Mouse (Mus musculus) forebrain, embryonic 14.5 days (tissue): ENCODE results near the gene Cdca4. TPM values are rescaled to one million over a fixed set of nuclear protein-coding genes. Genes with fewer than 3 reads are reported as not detected.

Experiments used
- ATAC-seq: fragments of 200-750 bp; cut with Nextera tagmentation; 2 replicates; pipeline ENCODE4 v1.8.0; 2017; ENCODE audit warnings: mild to moderate bottlenecking, moderate library complexity
- DNase-seq: peaks from one replicate; pipeline ENCODE4 v3.0.0-alpha.2; 2015; ENCODE audit warnings: low spot score
- H3K27ac ChIP-seq: fragments of 300-500 bp; sonication (generic); 2 replicates; pipeline ENCODE4 v1.5.1; 2014; ENCODE audit warnings: low read depth, mild to moderate bottlenecking, control low read depth, low read length, moderate library complexity
- H3K27me3 ChIP-seq: fragments of 300-500 bp; sonication (generic); replicated peaks from 2 replicates; pipeline ENCODE4 v1.6.1; 2014; ENCODE audit warnings: low read length, control low read depth, mixed read lengths; ENCODE audit not compliant: control insufficient read depth, insufficient read depth
- H3K36me3 ChIP-seq: fragments of 300-500 bp; sonication (generic); 2 replicates; pipeline ENCODE4 v1.6.1; 2014; ENCODE audit warnings: low read length, control low read depth; ENCODE audit not compliant: control insufficient read depth, insufficient read depth
- H3K4me1 ChIP-seq: fragments of 300-500 bp; sonication (generic); 2 replicates; pipeline ENCODE4 v1.6.1; 2014; ENCODE audit warnings: antibody characterized with exemption, low read length, control low read depth; ENCODE audit not compliant: control insufficient read depth, insufficient read depth
- H3K4me2 ChIP-seq: fragments of 300-500 bp; sonication (generic); 2 replicates; pipeline ENCODE4 v1.6.1; 2014; ENCODE audit warnings: mild to moderate bottlenecking, control low read depth, low read length
- H3K4me3 ChIP-seq: fragments of 300-500 bp; sonication (generic); 2 replicates; pipeline ENCODE4 v1.5.1; 2014; ENCODE audit warnings: low read depth, low read length, control low read depth
- H3K9ac ChIP-seq: fragments of 300-500 bp; sonication (generic); 2 replicates; pipeline ENCODE4 v1.6.1; 2014; ENCODE audit warnings: mild to moderate bottlenecking, low read length, control low read depth, moderate library complexity
- H3K9me3 ChIP-seq: fragments of 300-500 bp; sonication (generic); replicated peaks from 2 replicates; pipeline ENCODE4 v1.6.1; 2016; ENCODE audit warnings: low read length, control low read depth, mixed read lengths; ENCODE audit not compliant: control insufficient read depth
- WGBS: fragments of 180-500 bp; shearing (Covaris S2); extraction: QIAGEN DNeasy Blood & Tissue Kit; methylation state at CpG from one replicate; pipeline ENCODE4 v1.1.7; 2014; 5-methylcytosine and 5-hydroxymethylcytosine counted together
- polyA plus RNA-seq: library from polyadenylated mRNA; unstranded; fragments of >200 nt; fragmentation: Nextera tagmentation; extraction: Ambion mirVana; gene quantifications from 2 replicates; pipeline ENCODE4 v1.2.1, GENCODE M21; 2014

Cdca4 gene
- polyA plus RNA-seq, 1 experiment from 2014 or later: 112 TPM

- peaks cover 17% of the 10 kb centered on the region for H3K27me3 ChIP-seq
Observed at GRCm38 (mm10) chr12:112800476-112800875, 28.7 kb downstream of the Cdca4 start.

GRCm38 (mm10) chr12:112799237-112799970 lies 29.8 kb downstream of the Cdca4 start:
- WGBS: 85% methylated on average over 10 of the region's 10 CpGs
- Histone ChIP-seq H3K4me3 (no peak overlapping the region), H3K9me3 (no peaks in the 10 kb centered on the region), H3K27ac (no peak overlapping the region), H3K4me1 (no peaks in the 10 kb centered on the region), H3K9ac (no peak overlapping the region), H3K36me3 (no peaks in the 10 kb centered on the region), H3K4me2 (no peak overlapping the region), H3K27me3 (peaks cover 17% of the 10 kb centered on the region)
- no peak for ATAC-seq
- no peak for DNase-seq

More at GRCm38 (mm10) chr12:112800476-112800875, 28.7 kb downstream of the Cdca4 start:
- Histone ChIP-seq H3K4me3 (no peak overlapping the region), H3K4me1 (no peaks in the 10 kb centered on the region), H3K36me3 (no peaks in the 10 kb centered on the region), H3K9ac (no peak overlapping the region), H3K27ac (no peak overlapping the region), H3K4me2 (no peak overlapping the region), H3K9me3 (no peaks in the 10 kb centered on the region)
- DNase-seq (peak; percentile 76), ATAC-seq (peak; percentile 51)
- 6% methylated on average over 4 of the region's 4 CpGs for WGBS

- no peak overlapping the region for H3K4me3 ChIP-seq
- no peaks in the 10 kb centered on the region for H3K36me3 ChIP-seq
- no peak overlapping the region for H3K4me2 ChIP-seq
- DNase-seq (no peak), ATAC-seq (no peak)
- no peaks in the 10 kb centered on the region for H3K9me3 ChIP-seq
- peaks cover 3% of the 10 kb centered on the region; the same call in 1 of the 2 replicates for H3K4me1 ChIP-seq
- peaks cover 17% of the 10 kb centered on the region for H3K27me3 ChIP-seq
- no peak overlapping the region for H3K27ac ChIP-seq
- H3K9ac ChIP-seq: no peak overlapping the region
- 83% methylated on average over 5 of the region's 5 CpGs for WGBS
Observed at GRCm38 (mm10) chr12:112798716-112799115, 30.5 kb downstream of the Cdca4 start.

GRCm38 (mm10) chr12:112798332-112798681 lies 30.9 kb downstream of the Cdca4 start:
- Histone ChIP-seq H3K4me2 (no peak overlapping the region), H3K36me3 (no peaks in the 10 kb centered on the region), H3K27ac (no peak overlapping the region), H3K4me3 (no peak overlapping the region), H3K9me3 (no peaks in the 10 kb centered on the region), H3K27me3 (peaks cover 15% of the 10 kb centered on the region), H3K4me1 (peaks cover 3% of the 10 kb centered on the region; the same call in 1 of the 2 replicates), H3K9ac (no peak overlapping the region)
- ATAC-seq: no peak
- DNase-seq: no peak
- WGBS: 40% methylated on average over 5 of the region's 5 CpGs

GRCm38 (mm10) chr12:112797672-112798331 lies 31.4 kb downstream of the Cdca4 start:
- peaks cover 3% of the 10 kb centered on the region; the same call in 1 of the 2 replicates for H3K4me1 ChIP-seq
- H3K27me3 ChIP-seq: peaks cover 15% of the 10 kb centered on the region
- no peaks in the 10 kb centered on the region for H3K9me3 ChIP-seq
- H3K9ac ChIP-seq: no peak overlapping the region
- H3K4me3 ChIP-seq: no peak overlapping the region
- H3K36me3 ChIP-seq: no peaks in the 10 kb centered on the region
- H3K4me2 ChIP-seq: no peak overlapping the region
- no peak for ATAC-seq
- H3K27ac ChIP-seq: no peak overlapping the region
- DNase-seq: peak; percentile 32
- 61% methylated on average over 15 of the region's 15 CpGs for WGBS

GRCm38 (mm10) chr12:112796551-112797510 lies 32.4 kb downstream of the Cdca4 start:
- H3K27ac ChIP-seq: no peak overlapping the region
- no peak for ATAC-seq
- H3K4me2 ChIP-seq: no peak overlapping the region
- peaks cover 12% of the 10 kb centered on the region for H3K27me3 ChIP-seq
- no peak overlapping the region for H3K9ac ChIP-seq
- H3K36me3 ChIP-seq: no peaks in the 10 kb centered on the region
- no peak for DNase-seq
- peaks cover 3% of the 10 kb centered on the region; the same call in 1 of the 2 replicates for H3K4me1 ChIP-seq
- 55% methylated on average over 17 of the region's 17 CpGs for WGBS
- H3K4me3 ChIP-seq: no peak overlapping the region
- H3K9me3 ChIP-seq: no peaks in the 10 kb centered on the region

- Histone ChIP-seq H3K4me3 (no peak overlapping the region), H3K4me1 (peaks cover 3% of the 10 kb centered on the region; the same call in 1 of the 2 replicates), H3K36me3 (no peaks in the 10 kb centered on the region), H3K9me3 (no peaks in the 10 kb centered on the region), H3K27ac (no peak overlapping the region), H3K27me3 (peaks cover under 1% of the 10 kb centered on the region; the same call in 1 of the 2 replicates), H3K9ac (no peak overlapping the region), H3K4me2 (no peak overlapping the region)
- 71% methylated on average over 18 of the region's 18 CpGs for WGBS
- DNase-seq: no peak
- ATAC-seq: no peak
Observed at GRCm38 (mm10) chr12:112795466-112796104, 33.6 kb downstream of the Cdca4 start.

- Histone ChIP-seq H3K4me3 (no peak overlapping the region), H3K9me3 (no peaks in the 10 kb centered on the region), H3K9ac (no peak overlapping the region), H3K27ac (no peak overlapping the region), H3K4me2 (no peak overlapping the region), H3K27me3 (no peaks in the 10 kb centered on the region; the same call in 1 of the 2 replicates), H3K4me1 (peaks cover 3% of the 10 kb centered on the region; the same call in 1 of the 2 replicates), H3K36me3 (no peaks in the 10 kb centered on the region)
- no peak for DNase-seq
- 83% methylated on average over 5 of the region's 5 CpGs for WGBS
- ATAC-seq: no peak
Observed at GRCm38 (mm10) chr12:112794998-112795397, 34.2 kb downstream of the Cdca4 start.
